Mouse (Mus musculus) heart, adult 2 months (tissue): Measurements from ENCODE around the gene Taf11.

Source experiments
- CTCF ChIP-seq: fragments of 200-600 bp; IDR thresholded peaks from 2 replicates; pipeline ENCODE4 v1.8.1; 2022; ENCODE audit warnings: antibody characterized with exemption, mild to moderate bottlenecking, moderate library complexity
- POLR2A ChIP-seq: fragments of 200-500 bp; IDR thresholded peaks from 2 replicates; pipeline ENCODE4 v1.6.1; 2011; ENCODE audit warnings: mild to moderate bottlenecking, low read depth, low read length, control low read depth; ENCODE audit not compliant: insufficient read depth

GRCm38 (mm10) chr17:27859131-27859530 is 50.5 kb downstream of the Taf11 start:
- no peak for TF ChIP-seq CTCF
- no peak for TF ChIP-seq POLR2A
